Mouse (Mus musculus) c-Kit-negative CD71-positive TER-119-positive erythroid progenitor cells, embryonic 14.5 days (primary cell): Measurements from ENCODE around the gene Tekt5.

ENCODE experiments used
- DNase-seq: peaks from one replicate; pipeline ENCODE4 v3.0.0-alpha.2; 2013; ENCODE audit warnings: low read depth, low spot score

Gene Tekt5

DNA sequence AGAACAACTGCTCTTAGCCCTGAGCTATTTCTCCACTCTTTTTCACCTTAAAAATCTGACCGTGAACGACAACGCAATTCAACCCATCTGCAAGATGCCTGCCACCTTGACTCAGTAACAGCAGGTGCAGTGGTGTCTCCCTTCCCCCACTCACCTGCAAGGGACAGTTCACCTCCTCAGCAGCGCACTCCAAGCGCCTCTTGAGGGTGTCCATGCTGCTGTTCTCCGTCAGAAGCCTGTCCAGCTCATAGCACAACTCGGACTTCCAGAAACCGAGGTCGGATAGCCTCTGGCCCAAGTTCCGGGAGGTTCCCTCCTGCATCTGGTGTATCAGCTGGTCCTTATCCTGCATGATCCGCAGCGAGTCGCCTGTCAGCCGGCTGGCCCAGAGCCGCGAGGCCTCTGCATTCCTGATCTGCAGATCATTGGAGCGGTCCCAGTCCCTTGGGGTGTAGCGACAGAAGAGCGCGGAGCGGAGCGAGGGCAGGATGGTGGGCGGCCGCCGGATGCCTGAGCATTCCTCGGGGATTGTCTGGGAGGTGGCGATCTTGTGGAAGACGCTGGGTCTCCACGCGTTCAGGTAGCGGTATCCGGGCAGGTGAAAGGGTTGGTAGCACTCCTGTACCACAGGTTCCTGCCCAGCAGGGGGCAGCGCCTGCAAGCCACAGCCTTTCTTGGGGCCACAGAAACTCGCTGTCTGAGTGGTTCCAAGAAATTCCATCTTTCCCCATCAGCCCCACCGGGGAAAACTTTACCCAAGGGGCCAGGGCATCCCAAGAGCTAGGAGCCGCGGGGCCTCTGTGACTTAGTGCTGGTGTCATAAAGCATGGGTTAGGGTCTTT, at the start of gene Tekt5:
Tekt5 (minus strand) TSS at position 792 of the 842 bp plus-strand sequence.
- DNase-seq = no peak

GRCm38 (mm10) chr16:10443723-10444122, 48.4 kb upstream of the Tekt5 start:
- no peak for DNase-seq

- no peak for DNase-seq
These were observed 46.5 kb upstream of the Tekt5 start for GRCm38 (mm10) chr16:10441761-10442160.

DNA sequence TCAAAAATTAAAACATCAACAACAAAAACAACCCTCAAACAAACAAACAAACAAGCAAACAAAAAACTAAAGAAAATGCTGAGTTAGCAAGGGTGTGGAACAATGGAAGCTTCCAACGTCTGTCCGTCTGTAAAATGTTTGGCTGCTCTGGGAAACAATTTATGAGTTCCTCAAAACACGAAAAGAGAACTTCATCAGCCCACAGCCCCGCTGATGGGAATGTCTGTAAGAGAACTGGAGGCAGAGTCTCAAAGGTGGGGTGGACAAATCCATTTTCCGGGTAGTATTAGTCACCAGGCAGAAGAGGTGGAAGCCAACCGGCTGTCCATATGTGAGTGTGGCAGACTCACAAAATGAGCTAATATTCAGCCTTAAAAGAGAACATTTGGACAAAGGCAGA, 46.0 kb upstream of the Tekt5 start:
- no peak for DNase-seq

- no peak for DNase-seq
These were observed 42.8 kb upstream of the Tekt5 start for GRCm38 (mm10) chr16:10438055-10438454.

GRCm38 (mm10) chr16:10436166-10436565, 40.9 kb upstream of the Tekt5 start:
- no peak for DNase-seq

DNA sequence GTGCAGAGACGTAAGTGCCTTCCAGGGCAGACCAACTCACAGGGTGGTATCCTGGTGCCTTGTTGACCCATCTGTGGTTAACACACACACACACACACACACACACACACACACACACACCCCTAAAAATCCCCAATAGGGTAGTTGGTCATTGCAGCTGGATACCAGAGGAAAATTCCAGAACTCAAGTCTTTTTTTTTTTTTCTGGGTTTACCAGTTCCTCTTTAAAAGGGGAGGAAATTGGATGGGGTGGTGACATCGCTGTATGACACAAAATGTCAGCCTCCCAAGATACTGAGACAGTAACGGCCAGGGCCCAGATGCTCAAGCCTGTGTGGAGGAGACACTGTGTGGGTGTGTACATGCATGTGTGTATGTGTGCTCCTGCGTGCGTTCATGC, 38.1 kb upstream of the Tekt5 start:
- no peak for DNase-seq

DNA sequence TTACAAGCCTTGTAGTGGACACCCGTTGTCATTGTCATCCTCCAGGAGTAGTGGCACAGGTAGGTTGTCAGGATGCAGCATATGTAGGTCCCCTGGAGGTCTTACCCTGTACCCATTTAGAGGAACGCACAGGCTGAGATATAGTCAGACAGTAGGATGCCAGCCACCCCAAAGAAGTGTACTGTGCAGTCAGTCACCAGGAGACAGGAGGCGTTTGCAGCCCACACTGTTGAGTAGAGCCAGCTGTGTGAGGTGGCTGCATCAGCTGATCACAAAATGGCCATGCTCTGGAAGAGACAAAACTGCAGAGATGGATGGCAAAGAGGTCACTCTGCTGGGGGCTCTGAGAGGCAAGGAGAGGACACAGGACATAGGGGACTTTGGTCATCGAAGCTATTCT, 37.1 kb upstream of the Tekt5 start:
- DNase-seq = no peak

DNA sequence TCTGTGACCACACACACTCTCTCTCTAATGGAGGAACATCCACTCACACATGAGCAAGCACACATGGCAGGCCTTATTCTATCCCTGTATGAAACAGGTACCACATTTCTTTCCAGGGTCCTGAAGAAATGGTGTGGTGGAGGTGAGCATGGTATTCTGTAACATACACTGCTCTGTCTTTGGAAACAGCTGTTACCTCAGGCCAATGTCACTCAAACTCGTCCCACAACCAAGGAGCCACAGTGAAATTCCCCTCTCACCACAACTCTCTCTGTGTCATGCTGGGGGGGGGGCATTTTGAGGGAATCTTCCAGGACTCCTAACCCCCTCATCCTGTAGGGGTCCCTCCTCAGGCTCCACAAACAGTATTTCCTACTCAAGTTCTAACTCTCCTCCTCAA, 36.6 kb upstream of the Tekt5 start:
- no peak for DNase-seq

- DNase-seq = no peak
These were observed 25.3 kb upstream of the Tekt5 start for GRCm38 (mm10) chr16:10420447-10421054.

- DNase-seq = no peak
These were observed 22.5 kb upstream of the Tekt5 start for GRCm38 (mm10) chr16:10417723-10418259.

DNA sequence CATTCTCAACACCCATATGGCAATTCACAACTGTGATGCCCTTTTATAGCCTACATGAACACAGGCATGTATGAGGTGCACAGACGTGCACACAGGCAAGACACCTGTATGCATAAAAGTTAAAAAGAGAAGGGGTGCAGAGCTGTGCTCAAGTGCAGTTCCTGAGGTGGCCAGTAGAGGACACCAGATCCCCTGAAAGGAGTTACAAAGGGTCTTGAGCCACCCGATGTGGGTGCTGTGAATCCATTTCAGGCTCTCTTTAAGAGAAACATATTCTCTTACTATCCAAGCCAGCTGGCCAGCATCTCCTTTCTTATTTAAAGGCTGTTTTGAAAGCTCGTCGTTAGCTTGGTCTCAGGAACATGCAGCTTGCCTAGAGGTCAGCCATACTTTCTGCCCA, 21.6 kb upstream of the Tekt5 start:
- no peak for DNase-seq

- no peak for DNase-seq
These were observed 20.7 kb upstream of the Tekt5 start for GRCm38 (mm10) chr16:10415976-10416375.

DNA sequence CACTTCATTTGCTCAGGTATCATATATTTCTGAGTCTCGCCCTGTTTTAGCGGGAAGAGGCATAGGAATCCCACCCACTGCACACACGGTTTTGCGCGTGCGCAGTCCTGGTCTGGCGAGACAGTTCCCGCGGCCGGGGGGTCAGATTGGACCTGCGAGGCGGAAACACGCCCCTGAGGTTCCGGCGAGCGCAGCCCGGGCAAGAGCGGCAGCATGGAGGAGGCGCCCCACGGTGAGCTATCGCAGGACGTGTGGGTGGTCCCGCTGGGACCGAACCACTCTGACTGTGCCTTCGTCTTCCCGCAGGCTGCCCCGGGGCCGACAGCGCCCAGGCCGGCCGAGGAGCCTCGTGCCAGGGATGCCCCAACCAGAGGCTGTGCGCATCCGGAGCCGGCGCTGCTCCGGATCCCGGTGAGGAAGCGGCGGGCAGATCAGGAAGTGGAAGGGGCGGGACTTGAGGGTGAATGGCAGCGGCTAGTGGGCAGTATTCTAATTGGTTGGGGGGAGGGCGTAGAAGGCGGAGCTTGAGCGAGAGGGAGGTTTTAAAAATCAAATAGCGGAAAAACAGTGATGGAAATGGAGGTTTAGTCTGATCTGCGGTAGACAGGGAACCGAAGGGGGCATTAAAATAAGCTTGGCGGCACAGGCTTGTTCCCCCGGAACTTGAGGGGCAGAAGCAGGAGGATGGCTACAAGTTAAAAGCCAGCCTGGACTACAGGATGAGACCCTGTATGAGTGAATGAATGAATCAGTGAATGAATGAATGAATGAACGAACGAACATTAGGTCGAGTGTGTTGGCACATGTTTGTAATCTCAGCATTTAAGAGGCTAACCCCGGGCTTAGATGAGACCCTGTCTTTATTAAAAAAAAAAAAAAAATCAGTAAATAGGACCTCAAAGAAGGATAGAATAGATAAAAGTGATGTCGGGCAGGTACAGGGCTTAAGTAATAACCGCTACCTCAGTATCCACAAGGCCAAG, 16.8 kb upstream of the Tekt5 start, which contains the start of gene Nubp1:
Nubp1 (plus strand) TSS at position 185 of the 983 bp plus-strand sequence.
- peak; percentile 84 for DNase-seq

- peak; percentile 60 for DNase-seq
These were observed 3.9 kb upstream of the Tekt5 start for GRCm38 (mm10) chr16:10399160-10399559.

DNA sequence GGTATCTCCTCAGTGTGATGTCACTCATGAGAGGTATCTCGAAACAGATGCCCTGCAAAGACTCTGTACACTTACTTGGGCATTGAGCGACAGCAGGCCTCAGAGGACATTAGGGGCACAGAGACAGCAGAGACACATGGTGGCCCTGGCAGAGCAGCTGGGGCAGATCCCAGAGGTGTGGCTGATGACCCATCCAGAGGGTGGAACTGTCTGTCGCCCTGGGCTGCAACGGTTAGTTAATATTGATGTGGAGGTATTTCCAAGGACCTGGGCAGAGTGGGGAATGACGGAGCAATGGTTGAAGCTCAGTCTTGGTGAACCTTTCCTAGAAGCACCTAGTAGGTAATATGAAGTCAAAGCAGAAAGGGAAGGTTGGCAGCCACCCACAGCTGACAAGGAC, 3.5 kb upstream of the Tekt5 start:
- no peak for DNase-seq

DNA sequence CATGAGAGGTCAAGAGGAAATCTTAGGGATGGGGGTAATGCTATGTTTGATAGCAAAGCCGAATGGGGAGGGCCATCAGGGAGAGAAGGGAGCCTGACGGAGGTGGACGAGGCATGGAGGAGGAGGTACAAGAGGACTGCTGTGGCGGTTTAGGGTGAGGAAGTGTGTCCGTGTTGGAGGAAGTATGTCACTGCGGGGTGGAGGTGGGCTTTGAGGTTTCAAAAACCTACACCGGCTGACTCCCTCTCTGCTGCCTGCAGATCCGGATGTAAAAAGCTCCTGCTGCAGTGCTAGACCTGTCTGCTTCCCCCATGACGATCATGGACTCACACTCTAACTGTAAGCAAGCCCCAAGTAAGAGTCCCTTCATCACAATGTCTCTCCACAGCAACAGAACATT, 2.7 kb downstream of the Tekt5 start:
- no peak for DNase-seq

- DNase-seq = no peak
These were observed 6.5 kb downstream of the Tekt5 start for GRCm38 (mm10) chr16:10388634-10389365.

- no peak for DNase-seq
These were observed 10.0 kb downstream of the Tekt5 start for GRCm38 (mm10) chr16:10385261-10385660.

DNA sequence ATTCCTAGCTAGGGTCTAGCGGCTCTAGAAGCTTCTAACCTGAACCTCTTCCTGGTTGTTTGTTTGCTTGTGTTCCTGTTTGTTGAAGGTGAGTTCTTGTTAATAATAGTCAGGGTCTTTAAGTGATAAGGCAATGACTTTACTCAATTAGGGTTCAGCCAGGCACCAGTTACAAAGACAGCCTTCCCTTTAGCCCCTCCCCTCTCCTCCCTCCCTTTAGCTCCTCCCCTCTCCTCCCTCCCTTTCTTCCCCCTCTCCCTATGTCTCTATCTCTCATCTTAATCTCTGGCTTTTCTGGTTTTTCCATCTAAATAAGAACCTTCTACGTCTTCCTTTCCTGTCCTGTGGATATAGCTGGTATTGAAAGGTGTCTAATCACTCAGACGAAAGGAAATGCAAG, 10.7 kb downstream of the Tekt5 start:
- no peak for DNase-seq

GRCm38 (mm10) chr16:10384060-10384497, 11.2 kb downstream of the Tekt5 start:
- peak; percentile 82 for DNase-seq
